Mouse (Mus musculus): ENCODE results near the gene Tmem109. TPM values are rescaled to one million over a fixed set of nuclear protein-coding genes. Genes with fewer than 3 reads are reported as not detected.

Tmem109 gene
- polyA plus RNA-seq, 1 experiment from 2014 or later: 71.1 TPM

GRCm38 (mm10) chr19:10844206-10844605 lies 37.6 kb downstream of the Tmem109 start:
- WGBS: 89% methylated on average over 5 of the region's 5 CpGs
- H3K27me3 ChIP-seq (ENCODE audit: control insufficient read depth, insufficient read depth, low read length): no peaks in the 10 kb centered on the region
- no peak overlapping the region for H3K9ac ChIP-seq (ENCODE audit: low read length)
- H3K36me3 ChIP-seq (ENCODE audit: control insufficient read depth, insufficient read depth, low read length): no peaks in the 10 kb centered on the region
- no peaks in the 10 kb centered on the region for H3K9me3 ChIP-seq (ENCODE audit: control insufficient read depth, low read length)
- H3K27ac ChIP-seq (replicated peaks; ENCODE audit: low read depth, low read length): no peak overlapping the region
- no peak overlapping the region for H3K4me3 ChIP-seq (ENCODE audit: low read depth, low read length)
- no peaks in the 10 kb centered on the region for H3K4me1 ChIP-seq (ENCODE audit: control insufficient read depth, insufficient read depth, low read length)
- ATAC-seq (ENCODE audit: insufficient number of reproducible peaks, low FRiP score, low TSS enrichment, low read depth) (no peak), DNase-seq (ENCODE audit: low spot score) (no peak)
- no peak overlapping the region for H3K4me2 ChIP-seq (ENCODE audit: low read depth, severe bottlenecking)

- Histone ChIP-seq H3K4me3 (ENCODE audit: low read depth, low read length) (no peak overlapping the region), H3K27me3 (ENCODE audit: control insufficient read depth, insufficient read depth, low read length) (no peaks in the 10 kb centered on the region), H3K4me2 (ENCODE audit: low read depth, severe bottlenecking) (no peak overlapping the region), H3K4me1 (ENCODE audit: control insufficient read depth, insufficient read depth, low read length) (no peaks in the 10 kb centered on the region), H3K27ac (replicated peaks; ENCODE audit: low read depth, low read length) (no peak overlapping the region), H3K9ac (ENCODE audit: low read length) (no peak overlapping the region), H3K36me3 (ENCODE audit: control insufficient read depth, insufficient read depth, low read length) (no peaks in the 10 kb centered on the region), H3K9me3 (ENCODE audit: control insufficient read depth, low read length) (no peaks in the 10 kb centered on the region)
- DNase-seq (ENCODE audit: low spot score): no peak
- WGBS: 49% methylated on average over 24 of the region's 24 CpGs
- no peak for ATAC-seq (ENCODE audit: insufficient number of reproducible peaks, low FRiP score, low TSS enrichment, low read depth)
Measured at GRCm38 (mm10) chr19:10842914-10843313, 38.9 kb downstream of the Tmem109 start.

GRCm38 (mm10) chr19:10841721-10842626 lies 39.8 kb downstream of the Tmem109 start:
- WGBS: 53% methylated on average over 16 of the region's 16 CpGs
- Histone ChIP-seq H3K4me3 (ENCODE audit: low read depth, low read length) (no peak overlapping the region), H3K9ac (ENCODE audit: low read length) (no peak overlapping the region)

GRCm38 (mm10) chr19:10839010-10839892 lies 42.5 kb downstream of the Tmem109 start, which contains the start of gene Slc15a3:
Gene Slc15a3, plus strand, starts transcription at chr19:10839727.
- no peak for DNase-seq (ENCODE audit: low spot score)
- Histone ChIP-seq H3K4me2 (ENCODE audit: low read depth, severe bottlenecking) (no peak within 1 kb of the TSS), H3K4me1 (ENCODE audit: control insufficient read depth, insufficient read depth, low read length) (no peaks in the 10 kb centered on the region), H3K9ac (ENCODE audit: low read length) (no peak within 1 kb of the TSS), H3K4me3 (ENCODE audit: low read depth, low read length) (no peak within 1 kb of the TSS), H3K27me3 (ENCODE audit: control insufficient read depth, insufficient read depth, low read length) (no peaks in the 10 kb centered on the region), H3K27ac (replicated peaks; ENCODE audit: low read depth, low read length) (no peak within 1 kb of the TSS), H3K9me3 (ENCODE audit: control insufficient read depth, low read length) (no peaks in the 10 kb centered on the region), H3K36me3 (ENCODE audit: control insufficient read depth, insufficient read depth, low read length) (no peaks in the 10 kb centered on the region)
- ATAC-seq (ENCODE audit: insufficient number of reproducible peaks, low FRiP score, low TSS enrichment, low read depth): no peak
- 80% methylated on average over 15 of the region's 15 CpGs for WGBS

More at GRCm38 (mm10) chr19:10841721-10842626, 39.8 kb downstream of the Tmem109 start:
- no peaks in the 10 kb centered on the region for H3K27me3 ChIP-seq (ENCODE audit: control insufficient read depth, insufficient read depth, low read length)
- H3K4me1 ChIP-seq (ENCODE audit: control insufficient read depth, insufficient read depth, low read length): no peaks in the 10 kb centered on the region
- ATAC-seq (ENCODE audit: insufficient number of reproducible peaks, low FRiP score, low TSS enrichment, low read depth) (no peak), DNase-seq (ENCODE audit: low spot score) (no peak)
- H3K4me2 ChIP-seq (ENCODE audit: low read depth, severe bottlenecking): no peak overlapping the region
- H3K27ac ChIP-seq (replicated peaks; ENCODE audit: low read depth, low read length): no peak overlapping the region
- H3K36me3 ChIP-seq (ENCODE audit: control insufficient read depth, insufficient read depth, low read length): no peaks in the 10 kb centered on the region
- no peaks in the 10 kb centered on the region for H3K9me3 ChIP-seq (ENCODE audit: control insufficient read depth, low read length)

GRCm38 (mm10) chr19:10835671-10836070 lies 46.1 kb downstream of the Tmem109 start:
- Histone ChIP-seq H3K27me3 (ENCODE audit: control insufficient read depth, insufficient read depth, low read length) (no peaks in the 10 kb centered on the region), H3K4me2 (ENCODE audit: low read depth, severe bottlenecking) (no peak overlapping the region), H3K36me3 (ENCODE audit: control insufficient read depth, insufficient read depth, low read length) (no peaks in the 10 kb centered on the region), H3K9ac (ENCODE audit: low read length) (no peak overlapping the region), H3K4me1 (ENCODE audit: control insufficient read depth, insufficient read depth, low read length) (no peaks in the 10 kb centered on the region), H3K9me3 (ENCODE audit: control insufficient read depth, low read length) (no peaks in the 10 kb centered on the region), H3K27ac (replicated peaks; ENCODE audit: low read depth, low read length) (no peak overlapping the region), H3K4me3 (ENCODE audit: low read depth, low read length) (no peak overlapping the region)
- no peak for ATAC-seq (ENCODE audit: insufficient number of reproducible peaks, low FRiP score, low TSS enrichment, low read depth)
- WGBS: 60% methylated on average over 3 of the region's 3 CpGs
- no peak for DNase-seq (ENCODE audit: low spot score)

- no peak for ATAC-seq (ENCODE audit: insufficient number of reproducible peaks, low FRiP score, low TSS enrichment, low read depth)
Measured at GRCm38 (mm10) chr19:10833611-10834010, 48.2 kb downstream of the Tmem109 start.

GRCm38 (mm10) chr19:10832030-10832429 lies 49.8 kb downstream of the Tmem109 start:
- Histone ChIP-seq H3K36me3 (ENCODE audit: control insufficient read depth, insufficient read depth, low read length) (no peaks in the 10 kb centered on the region), H3K4me2 (ENCODE audit: low read depth, severe bottlenecking) (no peak overlapping the region), H3K4me1 (ENCODE audit: control insufficient read depth, insufficient read depth, low read length) (no peaks in the 10 kb centered on the region), H3K27ac (replicated peaks; ENCODE audit: low read depth, low read length) (no peak overlapping the region), H3K27me3 (ENCODE audit: control insufficient read depth, insufficient read depth, low read length) (no peaks in the 10 kb centered on the region), H3K9ac (ENCODE audit: low read length) (no peak overlapping the region), H3K9me3 (ENCODE audit: control insufficient read depth, low read length) (no peaks in the 10 kb centered on the region), H3K4me3 (ENCODE audit: low read depth, low read length) (no peak overlapping the region)
- DNase-seq (ENCODE audit: low spot score) (no peak), ATAC-seq (ENCODE audit: insufficient number of reproducible peaks, low FRiP score, low TSS enrichment, low read depth) (no peak)
- WGBS: 83% methylated on average over 3 of the region's 3 CpGs

More at GRCm38 (mm10) chr19:10833611-10834010, 48.2 kb downstream of the Tmem109 start:
- Histone ChIP-seq H3K36me3 (ENCODE audit: control insufficient read depth, insufficient read depth, low read length) (no peaks in the 10 kb centered on the region), H3K4me2 (ENCODE audit: low read depth, severe bottlenecking) (no peak overlapping the region), H3K9ac (ENCODE audit: low read length) (no peak overlapping the region), H3K27me3 (ENCODE audit: control insufficient read depth, insufficient read depth, low read length) (no peaks in the 10 kb centered on the region), H3K4me1 (ENCODE audit: control insufficient read depth, insufficient read depth, low read length) (no peaks in the 10 kb centered on the region), H3K9me3 (ENCODE audit: control insufficient read depth, low read length) (no peaks in the 10 kb centered on the region), H3K27ac (replicated peaks; ENCODE audit: low read depth, low read length) (no peak overlapping the region), H3K4me3 (ENCODE audit: low read depth, low read length) (no peak overlapping the region)
- DNase-seq (ENCODE audit: low spot score): no peak
- WGBS: 84% methylated on average over 3 of the region's 3 CpGs

GRCm38 (mm10) chr19:10831424-10831823 lies 50.4 kb downstream of the Tmem109 start:
- DNase-seq (ENCODE audit: low spot score): peak; percentile 69
- H3K9ac ChIP-seq (ENCODE audit: low read length): no peak overlapping the region
- no peaks in the 10 kb centered on the region for H3K36me3 ChIP-seq (ENCODE audit: control insufficient read depth, insufficient read depth, low read length)
- H3K4me1 ChIP-seq (ENCODE audit: control insufficient read depth, insufficient read depth, low read length): no peaks in the 10 kb centered on the region
- no peak overlapping the region for H3K4me3 ChIP-seq (ENCODE audit: low read depth, low read length)
- H3K27ac ChIP-seq (replicated peaks; ENCODE audit: low read depth, low read length): no peak overlapping the region
- no peak for ATAC-seq (ENCODE audit: insufficient number of reproducible peaks, low FRiP score, low TSS enrichment, low read depth)
- H3K4me2 ChIP-seq (ENCODE audit: low read depth, severe bottlenecking): no peak overlapping the region
- 4% methylated on average over 5 of the region's 5 CpGs for WGBS
- no peaks in the 10 kb centered on the region for H3K27me3 ChIP-seq (ENCODE audit: control insufficient read depth, insufficient read depth, low read length)
- no peaks in the 10 kb centered on the region for H3K9me3 ChIP-seq (ENCODE audit: control insufficient read depth, low read length)
